In genomic region chr10:23797606-23798005, GRCm38 (mm10) we compare ENCODE assay signal across 9 mouse cellular contexts. TPM values are rescaled to one million over a fixed set of nuclear protein-coding genes. Genes with fewer than 3 reads are reported as not detected.
A peak's percentile ranks its signal among the peaks of the same experiment; 100 is the strongest.
DNase-seq lines count a peak whose midpoint lies in the region; ATAC-seq lines count a peak whose summit lies in the region.
"Had no signal": no experiment of that assay in that cellular context is flagged by ENCODE, and none has a peak within 500 bp of the region (broad histone marks: within the 10 kb centered on the region; RNA-seq: fewer than 3 reads in every experiment).

No protein-coding gene starts in this region.

- H3K4me3 ChIP-seq in hindbrain, embryonic 14.5 days (replicated peaks; ENCODE audit: low read length), result peak overlapping the region; percentile 49
- peak overlapping the region; percentile 53; the same call in 1 of the 2 replicates for H3K4me3 ChIP-seq in midbrain, embryonic 11.5 days (ENCODE audit: low read depth, low read length)

- H3K27me3 ChIP-seq in hindbrain, embryonic 14.5 days (ENCODE audit: control insufficient read depth, insufficient read depth, low read length), result no peaks in the 10 kb centered on the region
- H3K27me3 ChIP-seq in midbrain, embryonic 11.5 days (ENCODE audit: control insufficient read depth, insufficient read depth, low read length), result no peaks in the 10 kb centered on the region

- 0 out of 2 replicates have a peak, but pooled peaks have one; percentile 13 for ATAC-seq in hindbrain, embryonic 14.5 days (ENCODE audit: low FRiP score)
- ATAC-seq in midbrain, embryonic 11.5 days (ENCODE audit: low FRiP score), result 0 out of 2 replicates have a peak, but pooled peaks have one; percentile 12
- no peak for ATAC-seq in monocyte, adult 5-6 weeks (replicated peaks; ENCODE audit: insufficient number of reproducible peaks, low FRiP score, low TSS enrichment, poor library complexity, severe bottlenecking)

- peak; percentile 13 for DNase-seq in heart, adult 11 months
- DNase-seq in heart, adult 18-20 months, result no peak
- peak; percentile 60 for DNase-seq in NIH3T3 (ENCODE audit: low read depth)
- peak; percentile 45 for DNase-seq in hindbrain, embryonic 14.5 days (ENCODE audit: low spot score)
- DNase-seq in midbrain, embryonic 11.5 days (ENCODE audit: low spot score, missing footprints), result no peak
- DNase-seq in spleen, postnatal 4 days (ENCODE audit: low spot score in 2 of 2), result no peak
- DNase-seq in left cerebral cortex, postnatal 25 days (ENCODE audit: low spot score in 2 of 2), result no peak

- peak overlapping the region; percentile 69 for H3K9ac ChIP-seq in hindbrain, embryonic 14.5 days
- peak overlapping the region; percentile 88; the same call in 1 of the 2 replicates for H3K9ac ChIP-seq in midbrain, embryonic 11.5 days (ENCODE audit: low read length)

- WGBS in hindbrain, embryonic 14.5 days, result 19% methylated on average over 3 of the region's 3 CpGs
- WGBS in midbrain, embryonic 11.5 days, result 23% methylated on average over 3 of the region's 3 CpGs

- intact Hi-C loops in left cerebral cortex, postnatal 25 days (cut with DNase I), result no loop called here

- peaks cover 20% of the 10 kb centered on the region; the same call in 1 of the 2 replicates for H3K4me1 ChIP-seq in hindbrain, embryonic 14.5 days (replicated peaks; ENCODE audit: control insufficient read depth, insufficient read depth, low read length)
- H3K4me1 ChIP-seq in midbrain, embryonic 11.5 days (ENCODE audit: control insufficient read depth, insufficient read depth, low read length), result no peaks in the 10 kb centered on the region

- H3K9me3 ChIP-seq in hindbrain, embryonic 14.5 days (ENCODE audit: control insufficient read depth, low read length), result no peaks in the 10 kb centered on the region
- no peaks in the 10 kb centered on the region for H3K9me3 ChIP-seq in midbrain, embryonic 11.5 days (ENCODE audit: control insufficient read depth, low read length)

- H3K27ac ChIP-seq in hindbrain, embryonic 14.5 days, result no peak overlapping the region
- no peak overlapping the region for H3K27ac ChIP-seq in midbrain, embryonic 11.5 days (ENCODE audit: low read depth, low read length)

- peak overlapping the region; percentile 72 for H3K4me2 ChIP-seq in hindbrain, embryonic 14.5 days (replicated peaks)
- peak overlapping the region; percentile 73 for H3K4me2 ChIP-seq in midbrain, embryonic 11.5 days

- peaks cover 27% of the 10 kb centered on the region for H3K36me3 ChIP-seq in hindbrain, embryonic 14.5 days (replicated peaks; ENCODE audit: control insufficient read depth, insufficient read depth)
- H3K36me3 ChIP-seq in midbrain, embryonic 11.5 days (ENCODE audit: control insufficient read depth, insufficient read depth, low read length), result peaks cover 2% of the 10 kb centered on the region; the same call in 1 of the 2 replicates

RNA-seq across cellular contexts. Expression of gene Slc18b1, which starts 0.8 kb away (rescaled TPM):
- 1 to 10 TPM; 7.9 TPM for total RNA-seq in heart, adult 18-20 months (2021)
- 22.6 and 25.5 TPM in 2 replicates for polyA plus RNA-seq in hindbrain, embryonic 14.5 days (2014; fragmentation: Nextera tagmentation; extraction: Ambion mirVana)
- 14.5 and 16.6 TPM in 2 replicates for polyA plus RNA-seq in midbrain, embryonic 11.5 days (2014; fragmentation: Nextera tagmentation; extraction: Ambion mirVana)
- total RNA-seq in monocyte, adult 5-6 weeks (2017), result not detected in 3 replicates
- 10 to 100 TPM; 24.1 to 24.7 TPM for total RNA-seq in left cerebral cortex, postnatal 25 days (2021)

RNA-seq across cellular contexts. Expression of gene Rps12, which starts 10.5 kb away (rescaled TPM):
- total RNA-seq in heart, adult 18-20 months (2021), result 100 to 1,000 TPM; 227 to 240 TPM
- 114 and 132 TPM in 2 replicates for polyA plus RNA-seq in hindbrain, embryonic 14.5 days (2014; fragmentation: Nextera tagmentation; extraction: Ambion mirVana)
- polyA plus RNA-seq in midbrain, embryonic 11.5 days (2014; fragmentation: Nextera tagmentation; extraction: Ambion mirVana), result 118 and 132 TPM in 2 replicates
- 937 to 1,684 TPM (median 1,621 TPM) in 3 replicates for total RNA-seq in monocyte, adult 5-6 weeks (2017)
- 100 to 1,000 TPM; 181 to 221 TPM for total RNA-seq in left cerebral cortex, postnatal 25 days (2021)

RNA-seq across cellular contexts. Expression of gene Vnn3, which starts 53.7 kb away (rescaled TPM):
- under 1 TPM; 0.20 to 0.31 TPM for total RNA-seq in heart, adult 18-20 months (2021)
- 0.12 TPM in 1 of 2 replicates, not detected in the other for polyA plus RNA-seq in hindbrain, embryonic 14.5 days (2014; fragmentation: Nextera tagmentation; extraction: Ambion mirVana)
- polyA plus RNA-seq in midbrain, embryonic 11.5 days (2014; fragmentation: Nextera tagmentation; extraction: Ambion mirVana), result not detected in 2 replicates
- 8.6 to 16.8 TPM (median 14.7 TPM) in 3 replicates for total RNA-seq in monocyte, adult 5-6 weeks (2017)
- total RNA-seq in left cerebral cortex, postnatal 25 days (2021), result under 1 TPM in 1 of 2 experiments, not detected in 1; 0.25 TPM
- total RNA-seq: common myeloid progenitor, adult 5-6 weeks had no signal

Comparison
In these comparisons a context has a peak if more than half of its experiments do, and no peak if none do; other contexts are left out.
1. DNase-seq: peak in heart, adult 11 months (single experiment), NIH3T3 (single experiment) and hindbrain, embryonic 14.5 days (single experiment); none in heart, adult 18-20 months (0 of 2), midbrain, embryonic 11.5 days (single experiment), spleen, postnatal 4 days (0 of 2) and left cerebral cortex, postnatal 25 days (0 of 2).